Mouse (Mus musculus): Measurements from ENCODE around the gene Dync2h1.

GRCm38 (mm10) chr9:7110166-7110565 lies 74.1 kb downstream of the Dync2h1 start:
- TF ChIP-seq CTCF (IDR thresholded peaks at IDR 0.05; ENCODE audit: low read depth) (no peak), EP300 (optimal IDR thresholded peaks at IDR 0.05) (no peak)
